Mouse (Mus musculus) stomach, adult 2 months (tissue): ENCODE data around the gene Olfr490. TPM values are rescaled to one million over a fixed set of nuclear protein-coding genes. Genes with fewer than 3 reads are reported as not detected.

Experiments used
- polyA plus RNA-seq: library from polyadenylated mRNA; depleted of rRNA; stranded (reverse); fragments of >200 nt; gene quantifications from 2 replicates; pipeline ENCODE4 v1.2.3, GENCODE M21; 2012; rRNA removed

Gene Olfr490
- not detected in 2 replicates for polyA plus RNA-seq

DNA sequence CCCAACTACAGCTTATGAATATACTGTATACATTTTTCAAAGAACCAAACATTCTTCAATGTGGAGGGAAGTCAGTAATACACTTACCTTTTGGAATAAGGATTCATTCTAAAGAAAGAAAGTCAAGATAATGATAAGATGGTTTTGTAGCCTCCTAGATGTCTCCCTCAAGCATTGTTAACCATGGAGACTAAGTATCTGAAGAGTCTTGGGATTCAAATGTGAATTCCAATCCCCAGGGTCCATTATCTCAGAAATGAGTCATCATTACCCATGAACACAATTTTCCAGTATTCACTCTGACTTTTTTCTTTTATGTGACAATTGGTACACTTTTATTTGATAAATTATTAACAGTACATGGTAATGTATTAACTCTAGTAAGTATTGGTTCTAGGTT, at the start of gene Olfr490:
Olfr490 (minus strand) TSS at position 101 of the 400 bp plus-strand sequence.

DNA sequence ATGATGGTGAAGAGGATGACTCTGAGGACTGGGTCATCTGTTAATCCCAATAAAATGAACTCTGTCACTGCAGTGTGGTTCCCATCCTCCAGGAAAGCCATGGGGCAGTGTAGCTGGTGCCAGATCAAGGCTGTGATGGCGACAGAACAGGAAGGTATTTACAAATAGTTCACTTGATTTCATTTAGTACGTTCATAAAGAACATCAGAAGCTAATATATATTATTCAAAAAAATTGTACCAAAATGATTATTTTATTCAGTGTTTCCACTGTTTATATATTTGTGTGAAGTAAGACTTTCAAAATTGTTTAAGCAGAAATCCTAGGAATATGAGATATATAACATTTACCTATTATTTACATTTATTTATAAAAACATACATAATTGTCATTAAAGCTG, 34.8 kb upstream of the Olfr490 start, which contains the start of gene Olfr492:
Olfr492 (minus strand) TSS at position 101 of the 400 bp plus-strand sequence.

DNA sequence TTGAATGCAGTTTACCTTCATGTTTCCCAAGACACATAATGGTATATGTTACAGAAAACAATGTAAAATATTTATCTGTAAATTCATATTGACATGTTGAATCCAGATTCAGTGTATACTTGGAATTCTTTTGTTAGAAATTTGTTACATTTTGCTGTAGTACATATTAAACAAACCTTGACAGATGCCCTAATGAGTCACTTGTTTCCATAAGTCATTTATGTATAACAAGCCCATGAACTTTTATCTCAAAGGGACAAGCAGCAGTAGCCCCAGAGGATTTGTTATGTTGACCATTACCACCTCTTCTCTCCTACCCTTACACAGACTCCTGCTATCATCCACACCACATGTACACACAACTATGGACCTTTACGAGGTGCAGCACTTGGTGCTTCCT, 24.4 kb upstream of the Olfr490 start, which contains the start of gene Olfr491:
Olfr491 (plus strand) TSS at position 301 of the 400 bp plus-strand sequence.

DNA sequence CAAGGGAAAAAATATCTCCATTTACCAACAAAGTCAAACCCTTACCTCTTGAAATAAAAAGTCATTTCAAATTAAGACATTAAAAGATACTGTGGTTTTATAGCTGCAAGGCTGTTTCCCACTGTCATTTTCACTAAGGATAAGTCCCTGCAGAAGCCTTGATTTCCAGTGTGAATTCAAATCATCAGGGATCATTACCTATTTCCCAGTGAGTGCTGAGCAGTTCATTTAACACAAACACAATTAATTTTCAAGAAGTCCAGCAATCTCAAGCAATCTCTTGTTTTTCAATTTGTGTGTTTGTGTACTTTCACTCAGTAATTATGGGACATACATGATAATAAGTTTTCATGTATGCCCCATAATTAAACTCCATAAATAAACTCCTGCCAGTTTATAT, 30.5 kb downstream of the Olfr490 start, which contains the start of gene Olfr488:
Olfr488 (minus strand) TSS at position 101 of the 400 bp plus-strand sequence.

Other genes starting within 250 kb of the Olfr490 start
- not detected in 2 replicates for gene Olfr479, start 238.2 kb downstream of the Olfr490 start, polyA plus RNA-seq
- gene Olfr480, start 221.6 kb downstream of the Olfr490 start, polyA plus RNA-seq = not detected in 2 replicates
- not detected in 2 replicates for gene Olfr481, start 209.1 kb downstream of the Olfr490 start, polyA plus RNA-seq
- gene Olfr482, start 191.3 kb downstream of the Olfr490 start, polyA plus RNA-seq = not detected in 2 replicates
- gene Olfr483, start 188.1 kb downstream of the Olfr490 start, polyA plus RNA-seq = not detected in 2 replicates
- gene Olfr484, start 161.5 kb downstream of the Olfr490 start, polyA plus RNA-seq = not detected in 2 replicates
- not detected in 2 replicates for gene Olfr485, start 129.1 kb downstream of the Olfr490 start, polyA plus RNA-seq
- gene Olfr486, start 116.2 kb downstream of the Olfr490 start, polyA plus RNA-seq = not detected in 2 replicates
- not detected in 2 replicates for gene Olfr487, start 74.3 kb downstream of the Olfr490 start, polyA plus RNA-seq
- not detected in 2 replicates for gene Olfr488, start 30.6 kb downstream of the Olfr490 start, polyA plus RNA-seq
- not detected in 2 replicates for gene Olfr491, start 24.5 kb upstream of the Olfr490 start, polyA plus RNA-seq
- not detected in 2 replicates for gene Olfr492, start 34.7 kb upstream of the Olfr490 start, polyA plus RNA-seq
- gene Olfr493, start 58.0 kb upstream of the Olfr490 start, polyA plus RNA-seq = not detected in 2 replicates
- not detected in 2 replicates for gene Olfr494, start 76.4 kb upstream of the Olfr490 start, polyA plus RNA-seq
- not detected in 2 replicates for gene Olfr495, start 104.2 kb upstream of the Olfr490 start, polyA plus RNA-seq
- not detected in 2 replicates for gene Olfr497, start 131.5 kb upstream of the Olfr490 start, polyA plus RNA-seq
- gene Olfr498, start 176.4 kb upstream of the Olfr490 start, polyA plus RNA-seq = not detected in 2 replicates
- gene Olfr502, start 236.1 kb upstream of the Olfr490 start, polyA plus RNA-seq = not detected in 2 replicates